Mouse (Mus musculus) left cerebral cortex, adult 9 months (tissue): ENCODE results near the gene Trappc10.
A peak's percentile ranks its signal among the peaks of the same experiment; 100 is the strongest.

Source experiments
- DNase-seq, 2 experiments: peaks; one replicate each; pipeline ENCODE4 v3.0.0; 2022; ENCODE audit warnings: low spot score in 2 of 2

The Trappc10 gene

GRCm38 (mm10) chr10:78160369-78161095 lies 83.9 kb downstream of the Trappc10 start:
- DNase-seq, result no peak

GRCm38 (mm10) chr10:78159906-78160305 lies 84.5 kb downstream of the Trappc10 start:
- peak in 1 of 2 experiments; percentile 90 for DNase-seq

- peak in 1 of 2 experiments; percentile 51 for DNase-seq
These were observed 85.1 kb downstream of the Trappc10 start for GRCm38 (mm10) chr10:78159252-78159878.

GRCm38 (mm10) chr10:78158041-78158440 lies 86.4 kb downstream of the Trappc10 start:
- no peak for DNase-seq

- no peak for DNase-seq
These were observed 87.5 kb downstream of the Trappc10 start for GRCm38 (mm10) chr10:78156926-78157325.

GRCm38 (mm10) chr10:78148834-78149766 lies 95.3 kb downstream of the Trappc10 start:
- no peak for DNase-seq

GRCm38 (mm10) chr10:78147908-78148441 lies 96.5 kb downstream of the Trappc10 start:
- DNase-seq, result no peak

- peak in 1 of 2 experiments; percentile 73 for DNase-seq
These were observed 100.5 kb downstream of the Trappc10 start for GRCm38 (mm10) chr10:78143727-78144505.

- no peak for DNase-seq
These were observed 103.6 kb downstream of the Trappc10 start for GRCm38 (mm10) chr10:78140843-78141242.

GRCm38 (mm10) chr10:78140251-78140600 lies 104.2 kb downstream of the Trappc10 start:
- DNase-seq, result no peak

GRCm38 (mm10) chr10:78139572-78140250 lies 104.7 kb downstream of the Trappc10 start:
- DNase-seq, result no peak

- no peak for DNase-seq
These were observed 105.5 kb downstream of the Trappc10 start for GRCm38 (mm10) chr10:78138812-78139523.

- no peak for DNase-seq
These were observed 107.2 kb downstream of the Trappc10 start for GRCm38 (mm10) chr10:78137191-78137590.
